Mouse (Mus musculus) ES-CJ7 (cell line): ENCODE data around the gene Plxna4.

ENCODE experiments used
- DNase-seq: peaks from one replicate; pipeline ENCODE4 v3.0.0; 2011; ENCODE audit warnings: low read depth, low spot score

Gene Plxna4

GRCm38 (mm10) chr6:32588056-32588671, at the start of gene Plxna4:
Gene Plxna4, minus strand, starts transcription at chr6:32588192.
- peak; percentile 36 for DNase-seq

DNA sequence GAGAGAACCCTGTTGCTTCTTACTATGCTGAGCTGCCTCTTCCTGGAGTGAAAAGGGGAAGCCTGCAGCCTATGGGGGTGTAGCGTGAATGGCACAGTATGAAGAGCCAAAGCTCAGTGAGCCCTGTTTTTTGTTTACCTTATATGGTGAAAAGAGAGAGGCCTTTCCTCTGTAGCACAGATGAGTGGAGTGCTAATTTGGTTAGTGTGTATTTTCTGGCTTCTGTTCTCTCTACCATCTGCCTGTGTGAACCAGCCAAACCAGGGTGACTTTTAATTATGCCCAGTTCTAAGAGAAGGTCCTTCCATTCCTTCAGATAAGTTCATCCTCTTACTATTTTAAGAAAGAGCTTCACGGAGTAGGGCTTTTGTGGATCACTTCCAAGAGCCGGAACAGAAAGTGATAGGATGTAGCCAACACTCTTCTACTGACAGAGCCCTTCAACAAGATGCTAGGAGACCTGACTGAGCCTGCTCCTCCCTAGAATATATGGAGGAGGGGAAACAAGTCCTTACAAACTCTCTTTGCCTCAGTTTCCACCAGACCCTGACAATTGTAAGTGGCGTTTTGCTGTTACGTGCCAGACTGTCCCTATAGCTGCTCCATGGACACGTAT, 49.7 kb upstream of the Plxna4 start:
- no peak for DNase-seq

DNA sequence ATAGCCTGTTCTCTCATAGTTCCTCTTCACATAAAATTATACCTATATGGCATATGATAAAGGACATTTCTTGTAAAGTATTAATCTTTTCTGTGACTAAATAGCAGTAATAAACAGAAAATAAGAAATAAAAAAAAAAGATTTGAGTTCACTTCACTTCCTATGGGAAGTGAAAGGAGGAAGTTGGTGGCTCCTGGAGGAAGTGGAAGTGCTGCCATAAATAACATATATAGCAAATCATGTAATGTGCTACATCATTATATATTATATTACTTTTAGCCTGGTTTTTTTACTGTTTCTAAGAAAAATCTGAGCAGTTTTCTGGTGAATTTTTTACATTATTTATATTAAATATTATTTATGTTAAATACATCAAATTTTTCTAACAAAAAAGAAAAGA, 22.7 kb upstream of the Plxna4 start:
- DNase-seq: no peak

DNA sequence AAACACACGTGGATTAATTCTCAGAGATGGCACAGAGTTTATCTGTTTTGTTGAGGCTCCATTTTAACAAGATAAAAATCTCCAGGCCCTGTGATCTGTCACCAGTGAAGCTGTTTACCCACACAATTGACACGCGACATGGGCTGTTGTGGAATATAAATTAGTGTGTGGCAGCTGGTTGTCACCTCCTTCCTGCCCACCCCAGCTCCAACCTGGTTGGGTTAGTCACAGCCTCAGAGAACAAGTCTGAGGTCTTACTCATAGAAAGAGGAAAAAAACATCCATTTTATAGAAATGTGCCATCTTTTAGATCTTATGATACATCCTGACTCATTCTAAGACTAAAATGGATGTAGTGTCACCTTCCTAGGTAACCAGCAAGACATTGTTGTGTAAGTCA, 18.8 kb upstream of the Plxna4 start:
- DNase-seq: no peak

DNA sequence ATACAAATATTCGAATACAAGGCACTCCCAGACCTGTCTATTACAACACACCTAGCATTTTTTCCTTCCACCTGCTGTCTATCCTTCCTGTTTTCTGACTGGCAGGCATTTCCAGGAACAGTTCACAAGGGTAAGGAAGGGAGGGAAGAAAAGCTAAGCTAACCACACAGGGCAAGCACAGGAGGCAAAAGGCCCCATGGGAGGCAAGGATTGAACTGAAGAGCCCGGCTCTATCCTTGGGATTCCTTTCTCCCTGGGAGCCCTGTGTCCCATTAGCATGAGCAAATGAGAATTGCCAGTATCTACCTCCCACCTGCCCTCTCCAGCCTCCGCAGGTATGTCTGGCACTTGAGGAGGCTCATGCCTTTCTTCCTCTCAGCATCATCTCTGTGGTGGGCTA, 17.6 kb upstream of the Plxna4 start:
- DNase-seq: no peak

GRCm38 (mm10) chr6:32604901-32605300, 16.9 kb upstream of the Plxna4 start:
- DNase-seq: no peak

DNA sequence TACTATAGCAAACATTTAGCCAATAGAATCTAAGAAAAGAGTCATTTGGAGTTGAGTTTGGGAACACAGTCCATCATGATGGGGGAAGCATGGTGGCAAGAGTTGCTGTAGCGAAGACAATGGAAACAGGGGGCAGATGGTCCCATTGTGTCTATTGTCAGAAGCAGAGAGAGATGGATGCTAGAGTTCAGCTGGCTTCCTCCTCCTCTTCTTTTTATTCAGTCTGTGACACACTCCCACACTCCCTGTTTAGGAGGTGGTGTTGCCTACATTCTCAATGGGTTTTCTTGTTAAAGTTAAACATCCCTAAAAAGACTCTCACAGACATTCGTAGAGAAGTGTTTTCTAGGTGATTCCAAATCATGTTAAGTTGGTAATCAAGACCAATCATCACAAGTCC, 14.1 kb upstream of the Plxna4 start:
- DNase-seq: no peak

GRCm38 (mm10) chr6:32601306-32601705, 13.3 kb upstream of the Plxna4 start:
- no peak for DNase-seq

GRCm38 (mm10) chr6:32595591-32595990, 7.6 kb upstream of the Plxna4 start:
- no peak for DNase-seq

DNA sequence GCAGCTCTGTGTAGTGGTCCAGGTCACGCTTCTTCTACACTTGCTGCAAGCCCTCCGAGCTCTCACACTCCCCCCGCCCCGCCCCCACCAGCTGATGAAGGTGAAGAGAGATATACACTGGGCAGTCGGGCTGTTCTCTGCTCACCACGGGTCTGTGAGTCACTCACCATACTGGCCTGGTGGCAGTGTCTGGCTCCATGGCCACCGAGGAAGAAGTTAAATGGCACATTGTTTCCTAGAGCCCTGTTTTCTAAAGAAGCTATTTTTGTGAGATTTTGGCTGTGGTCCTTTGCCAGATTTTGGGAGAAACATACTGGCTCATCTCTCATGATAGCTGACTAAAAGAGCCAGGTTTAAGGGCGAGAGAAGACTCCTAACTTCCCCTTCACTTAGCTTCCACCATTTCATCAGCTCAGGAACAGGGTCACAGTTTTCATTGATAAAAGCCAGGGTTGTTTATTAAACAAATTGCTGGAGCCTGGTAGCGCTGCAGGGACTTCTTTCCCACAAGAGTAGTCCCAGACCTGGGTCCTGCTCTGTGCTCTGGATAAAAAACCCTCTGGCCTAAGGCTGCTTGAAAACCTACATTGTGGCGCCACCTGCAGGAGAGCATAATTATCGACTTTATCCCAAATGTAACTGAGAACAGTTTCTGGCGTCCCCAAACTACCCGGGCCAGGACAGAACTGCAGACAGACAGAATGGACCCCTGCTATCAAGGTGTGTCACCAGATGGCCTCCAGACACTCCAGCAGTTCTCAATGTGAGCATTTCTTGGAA, 3.2 kb upstream of the Plxna4 start:
- peak; percentile 80 for DNase-seq

GRCm38 (mm10) chr6:32589632-32590031, 1.6 kb upstream of the Plxna4 start:
- no peak for DNase-seq

- DNase-seq: peak; percentile 25
These were observed 619 bp downstream of the Plxna4 start for GRCm38 (mm10) chr6:32587136-32588009.

- DNase-seq: no peak
These were observed 1.2 kb downstream of the Plxna4 start for GRCm38 (mm10) chr6:32586821-32587135.

- peak; percentile 31 for DNase-seq
These were observed 1.6 kb downstream of the Plxna4 start for GRCm38 (mm10) chr6:32586390-32586789.

GRCm38 (mm10) chr6:32585211-32585610, 2.8 kb downstream of the Plxna4 start:
- DNase-seq: no peak

DNA sequence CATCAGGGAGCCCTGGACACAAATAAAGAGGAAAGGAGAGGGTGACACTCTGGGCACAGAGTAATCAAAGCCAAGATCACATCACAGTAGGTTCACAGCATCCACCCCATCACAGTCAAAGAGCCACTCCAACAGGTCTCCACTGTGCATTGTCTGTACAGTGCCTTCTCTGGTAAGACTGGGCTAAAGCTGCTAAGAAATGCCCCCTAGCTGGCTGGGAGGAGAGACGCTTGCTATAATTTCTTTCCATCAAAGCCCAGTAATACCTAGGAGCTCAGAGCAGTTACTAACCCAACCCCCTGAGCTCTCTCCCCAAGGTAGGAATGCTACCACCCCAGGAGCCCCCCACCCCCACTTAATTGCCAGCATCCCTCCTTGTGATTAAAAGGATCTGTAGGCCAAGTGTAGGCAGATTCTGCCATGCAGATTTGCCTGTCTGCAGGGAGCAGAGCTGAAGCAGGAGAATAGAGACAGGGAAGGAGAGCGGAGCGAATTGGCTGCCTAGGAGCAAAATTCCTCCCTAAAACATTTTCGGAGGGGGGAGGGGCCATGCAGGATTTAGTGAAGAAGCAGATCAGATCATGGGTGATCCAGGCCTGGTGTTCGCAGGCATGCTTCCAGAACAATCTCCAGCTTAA, 3.6 kb downstream of the Plxna4 start:
- no peak for DNase-seq

DNA sequence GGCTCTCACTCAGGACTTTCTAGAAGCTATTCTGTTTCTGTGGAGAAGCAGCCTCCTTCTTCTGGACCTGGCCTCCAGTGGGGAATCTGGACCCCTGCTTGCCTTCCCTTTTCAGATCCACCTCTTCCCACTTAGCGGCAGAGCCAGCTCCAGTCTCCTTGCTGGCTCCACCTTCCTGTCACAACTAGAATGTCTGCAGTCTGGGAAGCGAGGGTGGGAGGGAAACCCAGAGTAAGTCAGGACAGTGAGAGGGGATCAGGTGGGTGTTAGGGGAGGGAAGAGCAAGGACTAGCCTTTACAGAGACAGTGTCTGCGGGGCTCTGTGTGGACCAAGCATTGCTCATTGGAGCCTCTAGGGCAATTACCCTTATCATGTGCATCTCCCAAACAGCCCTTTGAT, 4.4 kb downstream of the Plxna4 start:
- DNase-seq: peak; percentile 17

- no peak for DNase-seq
These were observed 16.5 kb downstream of the Plxna4 start for GRCm38 (mm10) chr6:32571485-32571884.

GRCm38 (mm10) chr6:32570445-32570844, 17.5 kb downstream of the Plxna4 start:
- no peak for DNase-seq

DNA sequence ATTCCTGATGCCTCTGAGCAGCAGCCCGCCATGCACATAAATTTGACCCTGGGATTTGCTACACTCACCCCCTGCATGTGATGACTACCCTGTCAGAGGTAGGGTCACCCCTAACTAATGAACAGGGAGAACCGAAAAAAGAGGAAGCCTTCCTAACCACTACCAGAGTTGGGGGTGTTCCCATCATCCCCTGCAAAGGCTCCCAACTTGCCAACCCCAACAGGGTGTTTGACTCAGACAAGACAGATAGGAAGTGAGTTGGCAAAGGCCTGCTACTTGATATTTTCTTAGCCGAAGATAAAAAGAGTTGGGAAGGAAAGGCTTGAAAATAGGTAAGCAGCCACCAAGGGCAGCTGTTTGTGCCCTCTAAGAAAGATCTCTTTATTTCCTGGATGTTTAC, 18.1 kb downstream of the Plxna4 start:
- no peak for DNase-seq

DNA sequence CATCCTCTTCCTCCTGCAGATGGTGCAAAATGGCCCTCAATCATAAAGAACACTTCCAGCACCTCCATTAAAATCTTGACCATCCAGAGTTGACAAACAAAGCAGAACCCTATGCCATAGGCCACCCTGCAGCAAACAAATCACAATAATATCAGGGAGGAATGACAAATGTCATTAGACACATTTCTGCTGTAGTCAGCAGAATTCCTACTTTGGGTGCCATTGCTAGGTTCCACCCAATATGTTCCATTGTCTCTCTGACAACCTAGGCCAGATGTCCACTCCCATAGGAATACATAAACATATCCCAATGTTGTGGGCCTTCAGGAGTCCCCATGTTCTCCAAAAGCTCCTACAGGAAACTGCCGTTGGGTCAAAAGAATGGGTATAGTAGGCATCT, 41.1 kb downstream of the Plxna4 start:
- DNase-seq: no peak

DNA sequence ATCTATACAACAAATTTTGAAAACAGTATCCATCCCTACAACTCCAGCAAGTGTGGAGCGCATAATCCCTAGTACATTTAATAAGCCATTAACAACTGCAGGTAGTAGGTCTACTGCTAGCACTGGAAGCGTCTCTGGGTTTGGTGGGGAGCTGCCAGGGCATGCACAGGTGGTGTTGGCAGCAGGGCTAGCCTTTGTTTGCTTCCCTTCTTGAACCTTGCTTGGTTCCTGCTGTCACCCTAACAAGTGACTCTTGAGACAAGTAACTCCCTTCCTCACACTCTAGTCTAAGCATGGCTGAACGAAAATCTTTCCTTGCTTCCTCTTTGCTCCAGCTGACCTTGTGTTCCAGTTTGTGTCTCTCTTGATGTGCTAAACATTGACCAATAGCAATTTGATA, 44.0 kb downstream of the Plxna4 start:
- DNase-seq: no peak
